Mouse (Mus musculus) C2C12 (cell line): ENCODE measurements around the gene Sox6. TPM values are rescaled to one million over a fixed set of nuclear protein-coding genes. Genes with fewer than 3 reads are reported as not detected.

ENCODE experiments used
- H3K27me3 ChIP-seq: one replicate; pipeline ENCODE4 v1.6.1; 2011; ENCODE audit not compliant: control insufficient read depth, insufficient read depth, insufficient read length
- H3K36me3 ChIP-seq: one replicate; pipeline ENCODE4 v1.6.1; 2011; ENCODE audit not compliant: control insufficient read depth, insufficient read depth
- H3K4me3 ChIP-seq: one replicate; pipeline ENCODE4 v1.5.1; 2011; ENCODE audit warnings: mild to moderate bottlenecking, control low read depth; ENCODE audit not compliant: poor library complexity, insufficient read depth, severe bottlenecking
- H3K79me2 ChIP-seq: one replicate; pipeline ENCODE4 v1.6.1; 2011; ENCODE audit not compliant: control insufficient read depth, insufficient read depth
- H3K79me3 ChIP-seq: one replicate; pipeline ENCODE4 v1.6.1; 2011; ENCODE audit warnings: low read depth, control low read depth
- H3ac ChIP-seq: one replicate; pipeline ENCODE3; 2011; ENCODE audit warnings: low read depth; ENCODE audit not compliant: control insufficient read depth, insufficient read length
- CEBPB ChIP-seq: IDR thresholded peaks from one replicate; pipeline ENCODE4 v1.6.1; 2011; ENCODE audit warnings: low read depth, mild to moderate bottlenecking, control low read depth, moderate library complexity
- CTCF ChIP-seq: IDR thresholded peaks from one replicate; pipeline ENCODE4 v1.5.1; 2011; ENCODE audit not compliant: control insufficient read depth, insufficient read depth, insufficient read length
- FOSL1 ChIP-seq: IDR thresholded peaks from one replicate; pipeline ENCODE4 v1.8.0; 2011; ENCODE audit warnings: mild to moderate bottlenecking, low read length; ENCODE audit not compliant: poor library complexity, insufficient read depth, severe bottlenecking
- MAX ChIP-seq: IDR thresholded peaks from one replicate; pipeline ENCODE4 v1.6.1; 2011; ENCODE audit warnings: mild to moderate bottlenecking, control low read depth
- MYOD1 ChIP-seq: IDR thresholded peaks from one replicate; pipeline ENCODE4 v1.6.1; 2011; ENCODE audit warnings: low read depth; ENCODE audit not compliant: control insufficient read depth, insufficient read length
- MYOG ChIP-seq: IDR thresholded peaks from one replicate; pipeline ENCODE4 v1.6.1; 2011; ENCODE audit not compliant: control insufficient read depth, insufficient read length; ENCODE audit errors: extremely low read depth
- USF1 ChIP-seq: IDR thresholded peaks from one replicate; pipeline ENCODE4 v1.6.1; 2011; ENCODE audit warnings: low read depth, mild to moderate bottlenecking, control low read depth, moderate library complexity
- polyA plus RNA-seq: library from polyadenylated mRNA; unstranded; fragments of >200 nt; fragmentation: generic; extraction: Trizol; gene quantifications from one replicate; pipeline ENCODE4 v1.2.1, GENCODE M21; 2012; ENCODE audit warnings: missing spikeins

Gene Sox6
- polyA plus RNA-seq, 1 experiment: 0.08 TPM

- Histone ChIP-seq H3K79me2 (no peaks in the 10 kb centered on the region), H3ac (no peak overlapping the region), H3K79me3 (no peaks in the 10 kb centered on the region), H3K4me3 (no peak overlapping the region), H3K27me3 (no peaks in the 10 kb centered on the region), H3K36me3 (no peaks in the 10 kb centered on the region)
- TF ChIP-seq MAX (no peak), CEBPB (no peak), CTCF (no peak), FOSL1 (no peak), USF1 (no peak), MYOG (no peak), MYOD1 (no peak)
These were observed 552.8 kb downstream of the Sox6 start for GRCm38 (mm10) chr7:115485664-115486409.

- no peaks in the 10 kb centered on the region for H3K79me2 ChIP-seq
- no peak overlapping the region for H3K4me3 ChIP-seq
- no peaks in the 10 kb centered on the region for H3K79me3 ChIP-seq
- TF ChIP-seq MYOG (no peak), CTCF (no peak), FOSL1 (no peak), MYOD1 (no peak)
- H3ac ChIP-seq: no peak overlapping the region
- no peaks in the 10 kb centered on the region for H3K27me3 ChIP-seq
- H3K36me3 ChIP-seq: no peaks in the 10 kb centered on the region
These were observed 560.8 kb downstream of the Sox6 start for GRCm38 (mm10) chr7:115477763-115478162.

GRCm38 (mm10) chr7:115476881-115477665, 561.5 kb downstream of the Sox6 start:
- no peaks in the 10 kb centered on the region for H3K79me2 ChIP-seq
- H3K27me3 ChIP-seq: no peaks in the 10 kb centered on the region
- no peak overlapping the region for H3K4me3 ChIP-seq
- no peak overlapping the region for H3ac ChIP-seq
- no peaks in the 10 kb centered on the region for H3K79me3 ChIP-seq
- TF ChIP-seq CTCF (no peak), USF1 (no peak), CEBPB (no peak), FOSL1 (no peak), MYOD1 (no peak), MYOG (no peak), MAX (no peak)
- H3K36me3 ChIP-seq: no peaks in the 10 kb centered on the region

GRCm38 (mm10) chr7:115475176-115475575, 563.4 kb downstream of the Sox6 start:
- no peak overlapping the region for H3K4me3 ChIP-seq
- H3K27me3 ChIP-seq: no peaks in the 10 kb centered on the region
- H3K36me3 ChIP-seq: no peaks in the 10 kb centered on the region
- H3ac ChIP-seq: no peak overlapping the region
- no peaks in the 10 kb centered on the region for H3K79me2 ChIP-seq
- no peaks in the 10 kb centered on the region for H3K79me3 ChIP-seq
- TF ChIP-seq MYOD1 (no peak), USF1 (no peak), MYOG (no peak), FOSL1 (no peak), MAX (no peak), CTCF (no peak), CEBPB (no peak)

- no peaks in the 10 kb centered on the region for H3K36me3 ChIP-seq
- TF ChIP-seq MAX (no peak), CEBPB (no peak), USF1 (no peak), CTCF (no peak), MYOG (no peak), FOSL1 (no peak), MYOD1 (no peak)
- no peaks in the 10 kb centered on the region for H3K27me3 ChIP-seq
- H3K4me3 ChIP-seq: no peak overlapping the region
- no peaks in the 10 kb centered on the region for H3K79me3 ChIP-seq
- no peak overlapping the region for H3ac ChIP-seq
- H3K79me2 ChIP-seq: no peaks in the 10 kb centered on the region
These were observed 564.5 kb downstream of the Sox6 start for GRCm38 (mm10) chr7:115474115-115474514.
